ENCODE assay signal across 8 mouse cellular contexts in genomic region chr17:14904637-14905265, GRCm38 (mm10). TPM values are rescaled to one million over a fixed set of nuclear protein-coding genes. Genes with fewer than 3 reads are reported as not detected.
DNase-seq lines count a peak whose midpoint lies in the region; ATAC-seq and TF ChIP-seq lines count a peak whose summit lies in the region.

No protein-coding gene starts in this region.

- H3K4me3 ChIP-seq in heart, adult 2 months = no peak overlapping the region
- H3K4me3 ChIP-seq in heart, embryonic 11.5 days (ENCODE audit: low read depth, low read length) = no peak overlapping the region
- H3K4me3 ChIP-seq in cerebellum, adult 2 months (replicated peaks; ENCODE audit: insufficient read depth, low read depth, low read length) = no peak overlapping the region
- no peak overlapping the region for H3K4me3 ChIP-seq in forebrain, postnatal 0 days (ENCODE audit: low read depth, low read length)
- no peak overlapping the region for H3K4me3 ChIP-seq in hindbrain, embryonic 15.5 days

- ATAC-seq in heart, embryonic 11.5 days (replicated peaks; ENCODE audit: insufficient number of reproducible peaks, low FRiP score, low TSS enrichment) = no peak
- peak; percentile 78 for ATAC-seq in forebrain, postnatal 0 days
- ATAC-seq in hindbrain, embryonic 15.5 days (ENCODE audit: low FRiP score, low read depth) = peak; percentile 59

- intact Hi-C loops in heart, adult 2 months (cut with DNase I) = loop anchor here (1.0 to 5.0 kb wide), 4 partner anchors 359 to 672 kb away; no protein-coding TSS in a partner anchor

- H3K27me3 ChIP-seq in heart, adult 2 months (ENCODE audit: control insufficient read depth, insufficient read depth, low read length) = no peaks in the 10 kb centered on the region
- H3K27me3 ChIP-seq in heart, embryonic 11.5 days (ENCODE audit: control insufficient read depth, insufficient read depth, low read length) = peaks cover 2% of the 10 kb centered on the region; the same call in 1 of the 2 replicates
- H3K27me3 ChIP-seq in cerebellum, adult 2 months (ENCODE audit: control insufficient read depth, insufficient read depth, low read length) = no peaks in the 10 kb centered on the region
- H3K27me3 ChIP-seq in forebrain, postnatal 0 days (ENCODE audit: insufficient read depth, low read length) = no peaks in the 10 kb centered on the region; the same call in 1 of the 2 replicates
- no peaks in the 10 kb centered on the region for H3K27me3 ChIP-seq in hindbrain, embryonic 15.5 days

- no peaks in the 10 kb centered on the region for H3K36me3 ChIP-seq in heart, adult 2 months (ENCODE audit: control insufficient read depth, insufficient read depth, low read length)
- H3K36me3 ChIP-seq in heart, embryonic 11.5 days (ENCODE audit: control insufficient read depth, insufficient read depth, low read length) = no peaks in the 10 kb centered on the region
- H3K36me3 ChIP-seq in forebrain, postnatal 0 days (ENCODE audit: insufficient read depth) = no peaks in the 10 kb centered on the region
- no peaks in the 10 kb centered on the region for H3K36me3 ChIP-seq in hindbrain, embryonic 15.5 days

- TF ChIP-seq POLR2A in heart, adult 2 months (IDR thresholded peaks at IDR 0.05; ENCODE audit: insufficient read depth, low read depth, low read length) = no peak
- TF ChIP-seq POLR2A in cerebellum, adult 2 months (IDR thresholded peaks at IDR 0.05; ENCODE audit: borderline replicate concordance, insufficient read depth, low read length) = no peak

- H3K9me3 ChIP-seq in heart, embryonic 11.5 days (replicated peaks; ENCODE audit: control insufficient read depth, low read length) = no peaks in the 10 kb centered on the region
- H3K9me3 ChIP-seq in forebrain, postnatal 0 days (ENCODE audit: low read length) = no peaks in the 10 kb centered on the region
- no peaks in the 10 kb centered on the region for H3K9me3 ChIP-seq in hindbrain, embryonic 15.5 days

- TF ChIP-seq EP300 in heart, adult 2 months (IDR thresholded peaks at IDR 0.05; ENCODE audit: insufficient read depth, low read depth, low read length) = no peak

- DNase-seq in heart, adult 2 months = peak; percentile 40 to 63
- DNase-seq in cerebellum, adult 2 months = peak; percentile 34 to 57
- peak; percentile 95 for DNase-seq in forebrain, postnatal 0 days
- peak; percentile 89 to 90 for DNase-seq in layer of hippocampus, postnatal 10 days (ENCODE audit: low spot score in 2 of 2)
- peak; percentile 84 for DNase-seq in lung, postnatal 10 days
- DNase-seq in right cerebral cortex, postnatal 10 days (ENCODE audit: low spot score in 2 of 2) = peak; percentile 79 to 87

- TF ChIP-seq CTCF in heart, adult 2 months (IDR thresholded peaks at IDR 0.05) = peak; percentile 98
- peak; percentile 44; the same call in 1 of the 2 replicates for TF ChIP-seq CTCF in cerebellum, adult 2 months (IDR thresholded peaks at IDR 0.05; ENCODE audit: borderline replicate concordance, insufficient read depth, low read depth, low read length)
- peak; percentile 96 for TF ChIP-seq CTCF in forebrain, postnatal 0 days (IDR thresholded peaks at IDR 0.05; ENCODE audit: low read depth)

- H3K27ac ChIP-seq in heart, adult 2 months = no peak overlapping the region
- no peak overlapping the region for H3K27ac ChIP-seq in heart, embryonic 11.5 days (ENCODE audit: low read depth, low read length)
- H3K27ac ChIP-seq in cerebellum, adult 2 months (ENCODE audit: insufficient read depth, low read length) = no peak overlapping the region
- H3K27ac ChIP-seq in forebrain, postnatal 0 days (ENCODE audit: low read depth, low read length) = no peak overlapping the region
- no peak overlapping the region for H3K27ac ChIP-seq in hindbrain, embryonic 15.5 days (replicated peaks)

- WGBS in heart, adult 2 months = 42% methylated on average over 7 of the region's 7 CpGs
- WGBS in heart, embryonic 11.5 days (ENCODE audit: insufficient replicate concordance) = 54% methylated on average over 7 of the region's 7 CpGs
- 56% methylated on average over 7 of the region's 7 CpGs for WGBS in cerebellum, adult 2 months
- WGBS in forebrain, postnatal 0 days = 52% methylated on average over 7 of the region's 7 CpGs
- 49% methylated on average over 7 of the region's 7 CpGs for WGBS in hindbrain, embryonic 15.5 days

- no peak overlapping the region for H3K4me2 ChIP-seq in heart, embryonic 11.5 days
- H3K4me2 ChIP-seq in forebrain, postnatal 0 days (ENCODE audit: low read depth) = no peak overlapping the region
- no peak overlapping the region for H3K4me2 ChIP-seq in hindbrain, embryonic 15.5 days

- H3K4me1 ChIP-seq in heart, adult 2 months (ENCODE audit: control insufficient read depth, insufficient read depth, low read length) = no peaks in the 10 kb centered on the region
- H3K4me1 ChIP-seq in heart, embryonic 11.5 days (ENCODE audit: control insufficient read depth, insufficient read depth, low read length) = no peaks in the 10 kb centered on the region
- H3K4me1 ChIP-seq in cerebellum, adult 2 months (ENCODE audit: control insufficient read depth, insufficient read depth, low read length) = no peaks in the 10 kb centered on the region
- H3K4me1 ChIP-seq in forebrain, postnatal 0 days (ENCODE audit: insufficient read depth) = no peaks in the 10 kb centered on the region
- H3K4me1 ChIP-seq in hindbrain, embryonic 15.5 days (replicated peaks) = no peaks in the 10 kb centered on the region

- no peaks in the 10 kb centered on the region for H3K79me2 ChIP-seq in heart, adult 2 months (replicated peaks; ENCODE audit: control insufficient read depth, insufficient read depth, low read length)

- no peak overlapping the region for H3K9ac ChIP-seq in heart, adult 2 months (ENCODE audit: low read depth, low read length)
- no peak overlapping the region for H3K9ac ChIP-seq in heart, embryonic 11.5 days (ENCODE audit: low read depth, low read length)
- no peak overlapping the region for H3K9ac ChIP-seq in forebrain, postnatal 0 days
- H3K9ac ChIP-seq in hindbrain, embryonic 15.5 days = no peak overlapping the region

RNA-seq across cellular contexts. Expression of gene Wdr27, which starts 38.2 kb away (rescaled TPM):
- total RNA-seq in heart, adult 2 months (2021) = 1 to 10 TPM in 1 of 2 experiments, not detected in 1; 1.1 TPM
- polyA plus RNA-seq in heart, adult 2 months (2012; rRNA removed) = 0.47 and 0.86 TPM in 2 replicates
- polyA plus RNA-seq in heart, embryonic 11.5 days (2014; fragmentation: Nextera tagmentation; extraction: Ambion mirVana) = 5.1 and 5.5 TPM in 2 replicates
- 4.0 and 4.4 TPM in 2 replicates for polyA plus RNA-seq in cerebellum, adult 2 months (2012; rRNA removed)
- 1.1 and 1.6 TPM in 2 replicates for total RNA-seq in forebrain, postnatal 0 days (2014; rRNA removed)
- 9.5 and 10.0 TPM in 2 replicates for polyA plus RNA-seq in forebrain, postnatal 0 days (2015; fragmentation: Nextera tagmentation; extraction: Ambion mirVana)
- polyA plus RNA-seq in hindbrain, embryonic 15.5 days (2015; fragmentation: Nextera tagmentation; extraction: Ambion mirVana) = 9.9 and 10.5 TPM in 2 replicates
- total RNA-seq in layer of hippocampus, postnatal 10 days (2021) = 1 to 10 TPM; 5.9 to 6.1 TPM

RNA-seq across cellular contexts. Expression of gene 1600012H06Rik, which starts 38.2 kb away (rescaled TPM):
- 10 to 100 TPM; 10.0 to 12.2 TPM for total RNA-seq in heart, adult 2 months (2021)
- polyA plus RNA-seq in heart, adult 2 months (2012; rRNA removed) = 8.8 and 14.3 TPM in 2 replicates
- polyA plus RNA-seq in heart, embryonic 11.5 days (2014; fragmentation: Nextera tagmentation; extraction: Ambion mirVana) = 33.2 and 38.6 TPM in 2 replicates
- 17.5 and 18.4 TPM in 2 replicates for polyA plus RNA-seq in cerebellum, adult 2 months (2012; rRNA removed)
- 21.1 and 24.2 TPM in 2 replicates for total RNA-seq in forebrain, postnatal 0 days (2014; rRNA removed)
- 27.1 and 29.2 TPM in 2 replicates for polyA plus RNA-seq in forebrain, postnatal 0 days (2015; fragmentation: Nextera tagmentation; extraction: Ambion mirVana)
- 25.7 and 27.3 TPM in 2 replicates for polyA plus RNA-seq in hindbrain, embryonic 15.5 days (2015; fragmentation: Nextera tagmentation; extraction: Ambion mirVana)
- total RNA-seq in layer of hippocampus, postnatal 10 days (2021) = 10 to 100 TPM; 19.7 to 21.6 TPM

RNA-seq across cellular contexts. Expression of gene Phf10, which starts 56.3 kb away (rescaled TPM):
- 10 to 100 TPM; 45.3 to 53.1 TPM for total RNA-seq in heart, adult 2 months (2021)
- polyA plus RNA-seq in heart, adult 2 months (2012; rRNA removed) = 19.0 and 33.5 TPM in 2 replicates
- polyA plus RNA-seq in heart, embryonic 11.5 days (2014; fragmentation: Nextera tagmentation; extraction: Ambion mirVana) = 29.4 and 36.7 TPM in 2 replicates
- 45.7 and 46.8 TPM in 2 replicates for polyA plus RNA-seq in cerebellum, adult 2 months (2012; rRNA removed)
- total RNA-seq in forebrain, postnatal 0 days (2014; rRNA removed) = 59.3 and 61.7 TPM in 2 replicates
- polyA plus RNA-seq in forebrain, postnatal 0 days (2015; fragmentation: Nextera tagmentation; extraction: Ambion mirVana) = 12.0 and 13.2 TPM in 2 replicates
- 14.2 and 16.5 TPM in 2 replicates for polyA plus RNA-seq in hindbrain, embryonic 15.5 days (2015; fragmentation: Nextera tagmentation; extraction: Ambion mirVana)
- total RNA-seq in layer of hippocampus, postnatal 10 days (2021) = 10 to 100 TPM; 66.8 to 70.0 TPM

Comparison
In these comparisons a context has a peak if more than half of its experiments do, and no peak if none do; other contexts are left out.
1. CTCF ChIP-seq: peak in every context shown above with its lines; median percentile 98 in heart, adult 2 months; 96 in forebrain, postnatal 0 days; 44 in cerebellum, adult 2 months.